Mouse (Mus musculus) left cerebral cortex, adult 2 months (tissue): ENCODE measurements around the gene Stox2. TPM values are rescaled to one million over a fixed set of nuclear protein-coding genes. Genes with fewer than 3 reads are reported as not detected.
A peak's percentile ranks its signal among the peaks of the same experiment; 100 is the strongest.
"Not testable (repeated sequence)": the region's sequence is repeated elsewhere in the genome, so short reads cannot be mapped to it uniquely, and the experiment has no call there.

Source experiments
- DNase-seq, 2 experiments: peaks; one replicate each; pipeline ENCODE4 v3.0.0; 2021 to 2022; ENCODE audit warnings: low spot score in 2 of 2, mixed read lengths in 1 of 2; ENCODE audit errors: extremely low spot score in 1 of 2
- H3K27ac ChIP-seq: fragments of 200-600 bp; 2 replicates; pipeline ENCODE4 v1.8.1; 2022
- H3K4me3 ChIP-seq: fragments of 200-600 bp; 2 replicates; pipeline ENCODE4 v1.8.1; 2022
- CTCF ChIP-seq: fragments of 200-600 bp; IDR thresholded peaks from 2 replicates; pipeline ENCODE4 v1.8.1; 2022; ENCODE audit warnings: antibody characterized with exemption, mild to moderate bottlenecking, moderate library complexity
- intact Hi-C: fragments of 180-260 bp; cut with DNase I; formaldehyde crosslinking; loops from one replicate; pipeline ENCODE4 v1.15.1; 2025
- long read RNA-seq, 2 experiments: library from polyadenylated mRNA; stranded (forward); transcript quantifications; one replicate each; pipeline ENCODE4 v2.0.0; 2021; ENCODE audit warnings: borderline mapping rate in 2 of 2
- total RNA-seq, 2 experiments: library from RNA; stranded (reverse); gene quantifications; 2 replicates each; pipeline ENCODE4 v1.2.3; 2021

The Stox2 gene
- 10 to 100 TPM; 81.5 to 92.1 TPM for total RNA-seq
- long read RNA-seq, experiment 1, full-length matches to known transcripts, result 2 of 8 reads
- long read RNA-seq, experiment 1, partial matches to known transcripts, result 0 of 8 reads
- long read RNA-seq, experiment 1, other reads (novel, unspliced or antisense), result 6 of 8 reads
- long read RNA-seq, experiment 2, full-length matches to known transcripts, result 1 of 9 reads
- long read RNA-seq, experiment 2, partial matches to known transcripts, result 1 of 9 reads
- long read RNA-seq, experiment 2, other reads (novel, unspliced or antisense), result 7 of 9 reads

- intact Hi-C loops, result no loop called here
- no peak for DNase-seq
- no peak within 1 kb of the TSS for H3K4me3 ChIP-seq
These were observed at the start of gene Stox2 for GRCm38 (mm10) chr8:47446312-47447046. Gene Stox2, minus strand, starts transcription at chr8:47446362.

GRCm38 (mm10) chr8:47495428-47495827 lies 49.3 kb upstream of the Stox2 start:
- intact Hi-C loops, result no loop called here
- TF ChIP-seq CTCF, result no peak
- no peak for DNase-seq
- no peak overlapping the region for H3K4me3 ChIP-seq
- H3K27ac ChIP-seq, result no peak overlapping the region

More at GRCm38 (mm10) chr8:47446312-47447046, at the start of gene Stox2:
- TF ChIP-seq CTCF, result no peak
- H3K27ac ChIP-seq, result no peak within 1 kb of the TSS

GRCm38 (mm10) chr8:47494602-47495153 lies 48.5 kb upstream of the Stox2 start:
- no peak for DNase-seq
- intact Hi-C loops, result no loop called here
- no peak overlapping the region for H3K27ac ChIP-seq
- H3K4me3 ChIP-seq, result no peak overlapping the region
- TF ChIP-seq CTCF, result no peak

- no peak for TF ChIP-seq CTCF
- intact Hi-C loops, result no loop called here
- DNase-seq, result no peak
- Histone ChIP-seq H3K27ac (no peak overlapping the region), H3K4me3 (no peak overlapping the region)
These were observed 46.9 kb upstream of the Stox2 start for GRCm38 (mm10) chr8:47493106-47493505.

GRCm38 (mm10) chr8:47487231-47487630 lies 41.1 kb upstream of the Stox2 start:
- intact Hi-C loops, result no loop called here
- no peak overlapping the region for H3K4me3 ChIP-seq
- no peak; the same call in 1 of the 2 replicates for TF ChIP-seq CTCF
- H3K27ac ChIP-seq, result no peak overlapping the region
- no peak for DNase-seq

GRCm38 (mm10) chr8:47482354-47483071 lies 36.4 kb upstream of the Stox2 start:
- H3K27ac ChIP-seq, result no peak overlapping the region
- DNase-seq, result no peak
- H3K4me3 ChIP-seq, result no peak overlapping the region
- TF ChIP-seq CTCF, result no peak
- intact Hi-C loops, result no loop called here

GRCm38 (mm10) chr8:47480039-47480438 lies 33.9 kb upstream of the Stox2 start:
- DNase-seq, result no peak
- Histone ChIP-seq H3K27ac (no peak overlapping the region), H3K4me3 (no peak overlapping the region)
- intact Hi-C loops, result no loop called here
- TF ChIP-seq CTCF, result no peak

- Histone ChIP-seq H3K4me3 (no peak overlapping the region), H3K27ac (peak overlapping the region; percentile 24; the same call in 1 of the 2 replicates)
- no peak for TF ChIP-seq CTCF
- DNase-seq, result peak; percentile 18 to 37
- intact Hi-C loops, result no loop called here
These were observed 15.5 kb upstream of the Stox2 start for GRCm38 (mm10) chr8:47461650-47462049.

- TF ChIP-seq CTCF, result no peak
- intact Hi-C loops, result no loop called here
- DNase-seq, result no peak
These were observed 13.1 kb upstream of the Stox2 start for GRCm38 (mm10) chr8:47459216-47459749.

GRCm38 (mm10) chr8:47458591-47458990 lies 12.4 kb upstream of the Stox2 start:
- Histone ChIP-seq H3K27ac (no peak overlapping the region), H3K4me3 (no peak overlapping the region)
- intact Hi-C loops, result no loop called here
- TF ChIP-seq CTCF, result no peak
- DNase-seq, result no peak

More at GRCm38 (mm10) chr8:47459216-47459749, 13.1 kb upstream of the Stox2 start:
- H3K4me3 ChIP-seq, result no peak overlapping the region
- no peak overlapping the region for H3K27ac ChIP-seq

GRCm38 (mm10) chr8:47449211-47449610 lies 3.0 kb upstream of the Stox2 start:
- DNase-seq, intact Hi-C loops, H3K27ac ChIP-seq, H3K4me3 ChIP-seq: not testable (repeated sequence)

- DNase-seq, result no peak
- no peak overlapping the region for H3K4me3 ChIP-seq
- intact Hi-C loops, result no loop called here
- peak overlapping the region; percentile 69 for H3K27ac ChIP-seq
- no peak for TF ChIP-seq CTCF
These were observed 6.9 kb downstream of the Stox2 start for GRCm38 (mm10) chr8:47439271-47439670.
